Mouse (Mus musculus): ENCODE results near the gene Lrrc26. TPM values are rescaled to one million over a fixed set of nuclear protein-coding genes. Genes with fewer than 3 reads are reported as not detected.

Lrrc26 gene
- polyA plus RNA-seq, 1 experiment = 138 TPM

DNA sequence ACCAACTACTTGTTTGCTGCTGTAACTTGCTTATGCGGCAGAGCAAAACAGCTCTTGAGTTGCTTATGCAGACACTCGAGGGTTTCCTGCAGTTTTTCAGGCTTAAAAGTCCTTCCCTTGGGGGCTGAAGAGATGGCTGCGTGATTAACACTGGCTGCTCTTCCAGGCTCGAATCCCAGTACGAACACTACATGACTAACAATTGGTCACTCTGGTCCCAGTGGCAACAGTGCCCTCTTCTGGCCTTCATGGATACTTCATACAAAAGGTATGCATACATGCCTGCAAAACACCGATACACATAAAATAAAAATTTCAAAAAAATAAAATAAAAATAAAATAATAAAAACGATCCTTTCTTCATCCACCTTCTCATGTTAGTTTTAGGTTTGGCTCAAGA, 38.7 kb downstream of the Lrrc26 start:
- Histone ChIP-seq H3K4me3 (ENCODE audit: low read depth, low read length) (no peak overlapping the region), H3K27ac (ENCODE audit: insufficient read depth, low read depth, low read length) (no peak overlapping the region), H3K4me1 (ENCODE audit: control insufficient read depth, insufficient read depth, insufficient read length, low read length) (peaks cover 6% of the 10 kb centered on the region; the same call in 1 of the 2 replicates), H3K27me3 (ENCODE audit: control insufficient read depth, insufficient read depth, low read length) (no peaks in the 10 kb centered on the region), H3K36me3 (ENCODE audit: control insufficient read depth, insufficient read depth, low read length) (no peaks in the 10 kb centered on the region)
- TF ChIP-seq CTCF (IDR thresholded peaks at IDR 0.05; ENCODE audit: extremely low read depth, insufficient read length, insufficient replicate concordance, low read depth, low read length) (peak; percentile 57; the same call in 1 of the 2 replicates), POLR2A (IDR thresholded peaks at IDR 0.05; ENCODE audit: low read depth, low read length) (no peak)
- 36% methylated on average over 7 of the region's 7 CpGs for WGBS

DNA sequence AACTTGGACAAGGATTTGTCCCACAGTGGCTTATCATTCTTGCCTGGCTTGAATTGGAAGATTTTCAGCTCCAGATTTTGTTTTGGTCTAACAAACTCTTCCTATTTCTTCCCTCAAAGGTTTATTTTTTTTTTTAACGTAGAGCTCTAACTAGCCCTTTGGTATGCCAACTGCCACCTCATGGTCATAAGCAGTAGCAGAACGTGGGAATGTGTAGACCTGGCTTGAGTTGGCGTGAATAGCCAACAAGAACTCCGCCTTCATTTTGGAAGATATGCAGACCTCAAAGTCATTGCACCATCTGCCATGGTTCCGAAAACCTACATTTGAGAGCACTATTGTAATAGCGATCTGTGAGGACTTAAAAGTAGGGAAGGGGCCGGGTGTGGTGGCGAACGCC, 41.8 kb downstream of the Lrrc26 start:
- TF ChIP-seq POLR2A (IDR thresholded peaks at IDR 0.05; ENCODE audit: low read depth, low read length) (no peak), CTCF (IDR thresholded peaks at IDR 0.05; ENCODE audit: extremely low read depth, insufficient read length, insufficient replicate concordance, low read depth, low read length) (no peak)
- H3K27ac ChIP-seq (ENCODE audit: insufficient read depth, low read depth, low read length) = no peak overlapping the region

DNA sequence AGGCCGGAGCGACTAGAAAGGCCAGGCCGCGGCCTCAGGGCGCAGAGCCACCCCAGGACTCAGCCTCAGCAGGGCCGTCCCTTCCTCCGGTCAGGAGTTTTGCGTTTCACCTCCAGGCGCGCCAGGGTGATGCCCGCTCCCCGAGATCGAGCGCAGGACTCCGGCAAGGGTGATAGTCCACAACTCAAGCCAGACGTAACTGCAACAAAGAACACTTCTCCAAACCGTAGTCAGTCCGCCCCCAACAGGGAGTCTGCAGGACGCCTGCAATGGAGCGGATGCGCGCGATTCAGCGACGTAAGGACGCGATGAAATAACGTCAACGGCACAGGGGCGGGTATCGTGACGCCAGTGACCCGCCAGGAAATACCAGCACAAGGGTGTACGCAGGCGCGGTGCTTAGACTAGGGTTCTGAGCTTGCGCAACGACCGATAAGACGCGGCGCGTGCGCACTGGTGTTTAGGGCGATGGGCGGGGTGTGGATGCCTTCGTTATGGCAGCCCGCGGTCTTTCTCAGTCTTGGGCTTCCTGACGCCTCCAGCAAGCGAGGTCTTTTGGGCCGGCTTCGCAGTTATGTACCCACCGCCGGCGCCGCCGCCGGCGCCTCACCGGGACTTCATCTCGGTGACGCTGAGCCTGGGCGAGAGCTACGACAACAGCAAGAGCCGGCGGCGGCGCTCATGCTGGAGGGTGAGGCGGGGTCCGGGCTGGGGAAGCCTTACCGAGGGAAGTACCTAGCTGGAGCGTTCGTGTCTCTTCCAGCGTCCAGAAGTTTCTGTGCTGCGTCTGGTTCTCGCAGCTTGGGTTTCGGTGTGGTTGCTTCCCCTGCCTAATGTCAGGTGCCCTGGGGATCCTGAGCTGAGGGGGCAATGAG, 42.8 kb downstream of the Lrrc26 start, which contains the start of gene Man1b1:
Man1b1 (plus strand) TSS at position 53 of the 875 bp plus-strand sequence.
- peaks cover 24% of the 10 kb centered on the region for H3K36me3 ChIP-seq (ENCODE audit: control insufficient read depth, insufficient read depth, low read length)
- peak; percentile 32 for TF ChIP-seq POLR2A (IDR thresholded peaks at IDR 0.05; ENCODE audit: low read depth, low read length)
- no peak for TF ChIP-seq CTCF (IDR thresholded peaks at IDR 0.05; ENCODE audit: extremely low read depth, insufficient read length, insufficient replicate concordance, low read depth, low read length)
- H3K4me3 ChIP-seq (ENCODE audit: low read depth, low read length) = peak within 1 kb of the TSS; percentile 85
- H3K4me1 ChIP-seq (ENCODE audit: control insufficient read depth, insufficient read depth, insufficient read length, low read length) = peaks cover 10% of the 10 kb centered on the region; the same call in 1 of the 2 replicates
- H3K27me3 ChIP-seq (ENCODE audit: control insufficient read depth, insufficient read depth, low read length) = no peaks in the 10 kb centered on the region
- under 1% methylated on average over 78 of the region's 78 CpGs for WGBS
- peak within 1 kb of the TSS; percentile 82 for H3K27ac ChIP-seq (ENCODE audit: insufficient read depth, low read depth, low read length)

More for the DNA sequence above, 41.8 kb downstream of the Lrrc26 start:
- WGBS = 45% methylated on average over 9 of the region's 9 CpGs
- Histone ChIP-seq H3K27me3 (ENCODE audit: control insufficient read depth, insufficient read depth, low read length) (no peaks in the 10 kb centered on the region), H3K4me3 (ENCODE audit: low read depth, low read length) (peak overlapping the region; percentile 85), H3K36me3 (ENCODE audit: control insufficient read depth, insufficient read depth, low read length) (peaks cover 17% of the 10 kb centered on the region), H3K4me1 (ENCODE audit: control insufficient read depth, insufficient read depth, insufficient read length, low read length) (peaks cover 10% of the 10 kb centered on the region; the same call in 1 of the 2 replicates)

DNA sequence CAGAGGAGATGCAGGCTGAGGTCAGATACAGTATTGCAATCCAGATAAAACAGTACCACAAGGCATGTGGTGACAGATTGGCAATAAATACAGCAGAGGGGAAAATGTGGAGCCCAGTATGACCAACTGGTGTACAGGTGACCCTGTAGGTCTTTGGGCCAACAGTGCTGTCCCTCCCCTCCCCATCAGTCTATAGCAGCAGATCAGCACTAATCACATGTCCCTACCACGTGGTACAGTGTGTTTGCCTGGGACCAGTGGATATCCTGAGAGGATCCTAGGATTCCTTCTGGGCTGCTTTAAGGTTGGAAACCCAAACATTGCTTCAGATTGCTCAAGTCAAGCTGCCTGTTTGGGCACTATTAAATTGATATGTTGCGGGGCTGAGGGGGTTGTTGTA, 43.9 kb downstream of the Lrrc26 start:
- Histone ChIP-seq H3K27ac (ENCODE audit: insufficient read depth, low read depth, low read length) (no peak overlapping the region), H3K36me3 (ENCODE audit: control insufficient read depth, insufficient read depth, low read length) (peaks cover 30% of the 10 kb centered on the region), H3K4me3 (ENCODE audit: low read depth, low read length) (no peak overlapping the region; the same call in 1 of the 2 replicates), H3K4me1 (ENCODE audit: control insufficient read depth, insufficient read depth, insufficient read length, low read length) (peaks cover 13% of the 10 kb centered on the region; the same call in 1 of the 2 replicates), H3K27me3 (ENCODE audit: control insufficient read depth, insufficient read depth, low read length) (no peaks in the 10 kb centered on the region)
- 70% methylated on average over 2 of the region's 2 CpGs for WGBS
- no peak for TF ChIP-seq POLR2A (IDR thresholded peaks at IDR 0.05; ENCODE audit: low read depth, low read length)
- TF ChIP-seq CTCF (IDR thresholded peaks at IDR 0.05; ENCODE audit: extremely low read depth, insufficient read length, insufficient replicate concordance, low read depth, low read length) = no peak

DNA sequence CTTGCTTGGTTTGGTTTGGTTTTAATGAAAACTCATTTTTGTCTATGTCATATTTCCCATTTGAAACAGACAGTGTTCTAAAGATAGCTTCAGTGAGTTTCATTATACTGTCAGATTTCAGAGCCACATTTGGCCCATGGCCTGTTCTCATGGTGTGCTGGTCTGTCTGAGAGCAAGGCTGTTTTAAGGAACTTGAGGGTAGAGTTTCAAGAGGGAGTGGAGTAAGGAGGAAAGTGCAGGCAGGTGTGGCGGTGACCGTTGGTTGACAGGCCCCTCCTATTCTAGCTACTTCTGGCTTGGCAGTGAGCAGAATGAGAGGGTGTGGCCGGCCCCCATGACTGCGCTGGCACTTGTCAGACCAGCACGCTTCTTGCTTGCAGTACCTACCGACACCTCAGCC, 48.6 kb downstream of the Lrrc26 start:
- TF ChIP-seq POLR2A (IDR thresholded peaks at IDR 0.05; ENCODE audit: low read depth, low read length) = no peak
- Histone ChIP-seq H3K4me1 (ENCODE audit: control insufficient read depth, insufficient read depth, insufficient read length, low read length) (peaks cover 8% of the 10 kb centered on the region; the same call in 1 of the 2 replicates), H3K4me3 (ENCODE audit: low read depth, low read length) (no peak overlapping the region), H3K27ac (ENCODE audit: insufficient read depth, low read depth, low read length) (peak overlapping the region; percentile 72), H3K36me3 (ENCODE audit: control insufficient read depth, insufficient read depth, low read length) (peaks cover 65% of the 10 kb centered on the region), H3K27me3 (ENCODE audit: control insufficient read depth, insufficient read depth, low read length) (no peaks in the 10 kb centered on the region)
- 19% methylated on average over 6 of the region's 6 CpGs for WGBS

Other genes with a start within 250 kb of the Lrrc26 start
- gene Nsmf, start 235.6 kb upstream of the Lrrc26 start, polyA plus RNA-seq (2012; rRNA removed) = 93.0 and 100 TPM in 2 replicates
- 149 and 281 TPM in 2 replicates for gene Entpd8, start 209.6 kb upstream of the Lrrc26 start, polyA plus RNA-seq (2012; rRNA removed)
- gene Noxa1, start 194.8 kb upstream of the Lrrc26 start, polyA plus RNA-seq (2012; rRNA removed) = 14.1 and 15.5 TPM in 2 replicates
- 24.4 and 39.0 TPM in 2 replicates for gene Nrarp, start 109.2 kb upstream of the Lrrc26 start, polyA plus RNA-seq (2012; rRNA removed)
- gene Tor4a, start 93.0 kb upstream of the Lrrc26 start, polyA plus RNA-seq (2012; rRNA removed) = 37.3 and 49.3 TPM in 2 replicates
- 21.8 and 37.2 TPM in 2 replicates for gene Nelfb, start 78.4 kb upstream of the Lrrc26 start, polyA plus RNA-seq (2012; rRNA removed)
- not detected in 2 replicates for gene Stpg3, start 75.3 kb upstream of the Lrrc26 start, polyA plus RNA-seq (2012; rRNA removed)
- 0.10 TPM in 1 of 2 replicates, not detected in the other for gene Fam166a, start 71.2 kb upstream of the Lrrc26 start, polyA plus RNA-seq (2012; rRNA removed)
- 481 and 881 TPM in 2 replicates for gene Tubb4b, start 65.2 kb upstream of the Lrrc26 start, polyA plus RNA-seq (2012; rRNA removed)
- gene Slc34a3, start 55.6 kb upstream of the Lrrc26 start, polyA plus RNA-seq (2012; rRNA removed) = 0.05 and 5.6 TPM in 2 replicates
- 0.10 TPM in 1 of 2 replicates, not detected in the other for gene Rnf224, start 53.1 kb upstream of the Lrrc26 start, polyA plus RNA-seq (2012; rRNA removed)
- gene Rnf208, start 47.7 kb upstream of the Lrrc26 start, polyA plus RNA-seq (2012; rRNA removed) = 7.3 and 145 TPM in 2 replicates
- 1.7 and 10.7 TPM in 2 replicates for gene Cysrt1, start 47.5 kb upstream of the Lrrc26 start, polyA plus RNA-seq (2012; rRNA removed)
- 15.3 and 45.8 TPM in 2 replicates for gene AL732309.1, start 43.1 kb upstream of the Lrrc26 start, polyA plus RNA-seq (2012; rRNA removed)
- 29.8 and 51.5 TPM in 2 replicates for gene Tmem203, start 34.5 kb upstream of the Lrrc26 start, polyA plus RNA-seq (2012; rRNA removed)
- gene Tprn, start 27.3 kb upstream of the Lrrc26 start, polyA plus RNA-seq (2012; rRNA removed) = 183 and 436 TPM in 2 replicates
- 40.7 and 55.9 TPM in 2 replicates for gene Ssna1, start 17.5 kb upstream of the Lrrc26 start, polyA plus RNA-seq (2012; rRNA removed)
- gene Anapc2, start 17.4 kb upstream of the Lrrc26 start, polyA plus RNA-seq (2012; rRNA removed) = 31.0 and 71.6 TPM in 2 replicates
- not detected in 2 replicates for gene Tmem210, start 1.8 kb upstream of the Lrrc26 start, polyA plus RNA-seq (2012; rRNA removed)
- 0.34 and 0.63 TPM in 2 replicates for gene Grin1, start 29.3 kb downstream of the Lrrc26 start, polyA plus RNA-seq (2012; rRNA removed)
- gene Man1b1, start 42.4 kb downstream of the Lrrc26 start, polyA plus RNA-seq (2012; rRNA removed) = 11.1 and 20.5 TPM in 2 replicates
- gene Dpp7, start 66.4 kb downstream of the Lrrc26 start, polyA plus RNA-seq (2012; rRNA removed) = 12.5 and 24.4 TPM in 2 replicates
- 130 and 360 TPM in 2 replicates for gene Uap1l1, start 75.8 kb downstream of the Lrrc26 start, polyA plus RNA-seq (2012; rRNA removed)
- 15.4 and 28.8 TPM in 2 replicates for gene Sapcd2, start 82.4 kb downstream of the Lrrc26 start, polyA plus RNA-seq (2012; rRNA removed)
- gene Entpd2, start 106.0 kb downstream of the Lrrc26 start, polyA plus RNA-seq (2012; rRNA removed) = 25.8 and 50.7 TPM in 2 replicates
- gene Npdc1, start 109.4 kb downstream of the Lrrc26 start, polyA plus RNA-seq (2012; rRNA removed) = 103 and 117 TPM in 2 replicates
- gene Fut7, start 133.4 kb downstream of the Lrrc26 start, polyA plus RNA-seq (2012; rRNA removed) = 0.68 and 0.76 TPM in 2 replicates
- 15.0 and 18.5 TPM in 2 replicates for gene Abca2, start 138.8 kb downstream of the Lrrc26 start, polyA plus RNA-seq (2012; rRNA removed)
- gene Clic3, start 166.9 kb downstream of the Lrrc26 start, polyA plus RNA-seq (2012; rRNA removed) = 0.38 and 12.0 TPM in 2 replicates
- 48.6 and 62.7 TPM in 2 replicates for gene Paxx, start 171.2 kb downstream of the Lrrc26 start, polyA plus RNA-seq (2012; rRNA removed)
- 0.28 and 0.39 TPM in 2 replicates for gene Ptgds, start 180.1 kb downstream of the Lrrc26 start, polyA plus RNA-seq (2012; rRNA removed)
- not detected in 2 replicates for gene Lcn12, start 204.0 kb downstream of the Lrrc26 start, polyA plus RNA-seq (2012; rRNA removed)
- 32.0 and 34.0 TPM in 2 replicates for gene Fbxw5, start 210.8 kb downstream of the Lrrc26 start, polyA plus RNA-seq (2012; rRNA removed)
- 2.1 and 2.2 TPM in 2 replicates for gene C8g, start 211.8 kb downstream of the Lrrc26 start, polyA plus RNA-seq (2012; rRNA removed)